Comparison of ENCODE assay signal across 8 mouse cellular contexts in the genomic region with DNA sequence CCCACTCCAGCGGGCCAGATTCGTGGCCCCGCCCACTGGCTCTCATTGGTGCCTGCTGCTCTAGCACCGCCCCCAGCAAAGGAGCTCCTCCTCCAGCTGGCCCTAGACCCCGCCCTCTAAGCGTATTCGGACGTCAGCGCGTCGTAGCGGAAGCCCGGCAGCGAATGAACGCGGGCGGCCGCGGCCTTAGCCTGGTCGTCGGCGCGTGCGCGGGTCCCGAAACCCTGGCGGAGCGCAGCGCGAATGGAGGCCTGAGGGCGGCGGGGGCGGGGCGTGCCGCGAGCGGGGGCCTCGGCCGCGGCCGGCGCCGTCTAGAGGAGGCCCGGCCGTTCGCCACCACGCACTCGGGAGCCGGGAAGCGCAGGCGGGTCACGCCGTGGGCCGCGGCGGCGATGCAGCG. TPM values are rescaled to one million over a fixed set of nuclear protein-coding genes. Genes with fewer than 3 reads are reported as not detected.
DNase-seq lines count a peak whose midpoint lies in the region; ATAC-seq lines count a peak whose summit lies in the region.

A gene (plus strand): TSS at position 157 of the 400 bp plus-strand sequence.

- H3K9ac ChIP-seq in kidney, embryonic 15.5 days, result peak within 1 kb of the TSS; percentile 90

- peak; percentile 99 for DNase-seq in B cell, adult 2 months
- DNase-seq in brain, adult 2 months (ENCODE audit: low read depth, low spot score), result peak; percentile 99
- DNase-seq in heart, embryonic 10.5 days (ENCODE audit: low spot score), result peak; percentile 99
- peak; percentile 100 for DNase-seq in liver
- DNase-seq in spleen, postnatal 4 days (ENCODE audit: low spot score in 2 of 2), result peak; percentile 98 to 99

- H3K4me1 ChIP-seq in heart, embryonic 10.5 days, result peaks cover 24% of the 10 kb centered on the region
- H3K4me1 ChIP-seq in kidney, embryonic 15.5 days, result peaks cover 27% of the 10 kb centered on the region

- H3K36me3 ChIP-seq in heart, embryonic 10.5 days, result no peaks in the 10 kb centered on the region
- H3K36me3 ChIP-seq in kidney, embryonic 15.5 days, result no peaks in the 10 kb centered on the region

- H3K27ac ChIP-seq in heart, embryonic 10.5 days, result peak within 1 kb of the TSS; percentile 96
- H3K27ac ChIP-seq in kidney, embryonic 15.5 days, result peak within 1 kb of the TSS; percentile 88

- H3K4me2 ChIP-seq in kidney, embryonic 15.5 days, result peak within 1 kb of the TSS; percentile 56

- no peaks in the 10 kb centered on the region for H3K9me3 ChIP-seq in heart, embryonic 10.5 days
- no peaks in the 10 kb centered on the region for H3K9me3 ChIP-seq in kidney, embryonic 15.5 days (replicated peaks)

- no peaks in the 10 kb centered on the region for H3K27me3 ChIP-seq in heart, embryonic 10.5 days (ENCODE audit: insufficient read depth, poor library complexity, severe bottlenecking)
- H3K27me3 ChIP-seq in kidney, embryonic 15.5 days, result no peaks in the 10 kb centered on the region

- ATAC-seq in erythroblast, adult 5-6 weeks (replicated peaks; ENCODE audit: low FRiP score, poor library complexity, severe bottlenecking), result peak; percentile 95
- peak; percentile 97 for ATAC-seq in kidney, embryonic 15.5 days (replicated peaks; ENCODE audit: low FRiP score)
- ATAC-seq in monocyte, adult 5-6 weeks (replicated peaks; ENCODE audit: insufficient number of reproducible peaks, low FRiP score, low TSS enrichment, poor library complexity, severe bottlenecking), result peak; percentile 97

- peak within 1 kb of the TSS; percentile 87 for H3K4me3 ChIP-seq in heart, embryonic 10.5 days
- H3K4me3 ChIP-seq in kidney, embryonic 15.5 days (replicated peaks), result peak within 1 kb of the TSS; percentile 90

- WGBS in heart, embryonic 10.5 days, result under 1% methylated on average over 55 of the region's 58 CpGs
- under 1% methylated on average over 51 of the region's 58 CpGs for WGBS in kidney, embryonic 15.5 days

RNA-seq across cellular contexts. Expression of the gene that starts here (rescaled TPM):
- total RNA-seq in erythroblast, adult 5-6 weeks (2015; ENCODE audit: low replicate concordance), result 10.2 and 10.9 TPM in 2 replicates
- 9.3 and 11.7 TPM in 2 replicates for total RNA-seq in erythroblast, adult 5-6 weeks (2017; ENCODE audit: low replicate concordance)
- 24.4 and 33.3 TPM in 2 replicates for polyA plus RNA-seq in heart, embryonic 10.5 days (2016; fragmentation: Nextera tagmentation; extraction: Ambion mirVana)
- 32.8 and 35.2 TPM in 2 replicates for polyA plus RNA-seq in kidney, embryonic 15.5 days (2015; fragmentation: Nextera tagmentation; extraction: Ambion mirVana)
- total RNA-seq in monocyte, adult 5-6 weeks (2017), result 6.6 to 20.4 TPM (median 15.4 TPM) in 3 replicates

Comparison
In these comparisons a context has a peak if more than half of its experiments do, and no peak if none do; other contexts are left out.
1. Peak in every context shown above with its lines: DNase-seq, ATAC-seq, H3K4me3 ChIP-seq and H3K27ac ChIP-seq.